Mouse (Mus musculus) B cell, adult (primary cell): ENCODE results near the gene Gm47985. TPM values are rescaled to one million over a fixed set of nuclear protein-coding genes. Genes with fewer than 3 reads are reported as not detected.

Experiments
- total RNA-seq: library from RNA; stranded (reverse); gene quantifications from 4 replicates; pipeline ENCODE4 v1.2.4, GENCODE M21; 2023; ENCODE audit not compliant: inconsistent age

Gm47985 gene
- total RNA-seq, result 0.32 TPM in 1 of 4 replicates, not detected in the others

DNA sequence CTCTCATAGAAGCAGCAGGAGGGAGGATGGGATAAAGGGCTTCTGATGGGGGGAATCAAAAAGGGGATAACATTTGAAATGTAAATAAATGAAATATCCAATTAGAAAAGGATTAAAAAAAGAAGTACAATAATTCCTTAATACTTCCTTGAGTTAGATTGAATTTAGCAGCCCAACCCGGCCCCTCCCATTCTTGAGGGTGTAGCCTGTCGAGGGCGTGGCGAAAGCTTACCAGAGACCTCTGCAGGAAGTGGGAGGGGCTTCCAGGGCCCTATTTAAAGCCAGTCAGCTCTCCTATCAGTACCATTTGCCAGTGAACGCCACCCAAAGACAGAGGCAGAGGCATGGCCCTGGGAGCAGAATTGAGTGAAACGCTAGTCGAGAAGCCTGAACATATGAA is at the start of gene Gm47985:
Gene Gm47985, plus strand, starts transcription at position 272 of the 400 bp plus-strand sequence.

DNA sequence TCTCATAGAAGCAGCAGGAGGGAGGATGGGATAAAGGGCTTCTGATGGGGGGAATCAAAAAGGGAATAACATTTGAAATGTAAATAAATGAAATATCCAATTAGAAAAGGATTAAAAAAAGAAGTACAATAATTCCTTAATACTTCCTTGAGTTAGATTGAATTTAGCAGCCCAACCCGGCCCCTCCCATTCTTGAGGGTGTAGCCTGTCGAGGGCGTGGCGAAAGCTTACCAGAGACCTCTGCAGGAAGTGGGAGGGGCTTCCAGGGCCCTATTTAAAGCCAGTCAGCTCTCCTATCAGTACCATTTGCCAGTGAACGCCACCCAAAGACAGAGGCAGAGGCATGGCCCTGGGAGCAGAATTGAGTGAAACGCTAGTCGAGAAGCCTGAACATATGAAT is 9.7 kb downstream of the Gm47985 start, which contains the start of gene Gm8947:
Gene Gm8947, plus strand, starts transcription at position 302 of the 400 bp plus-strand sequence.

DNA sequence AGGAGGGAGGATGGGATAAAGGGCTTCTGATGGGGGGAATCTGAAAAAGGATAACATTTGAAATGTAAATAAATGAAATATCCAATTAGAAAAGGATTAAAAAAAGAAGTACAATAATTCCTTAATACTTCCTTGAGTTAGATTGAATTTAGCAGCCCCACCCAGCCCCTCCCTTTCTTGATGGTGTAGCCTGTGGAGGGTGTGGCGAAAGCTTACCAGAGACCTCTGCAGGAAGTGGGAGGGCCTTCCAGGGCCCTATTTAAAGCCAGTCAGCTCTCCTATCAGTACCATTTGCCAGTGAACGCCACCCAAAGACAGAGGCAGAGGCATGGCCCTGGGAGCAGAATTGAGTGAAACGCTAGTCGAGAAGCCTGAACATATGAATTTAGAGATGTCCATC is 15.8 kb downstream of the Gm47985 start, which contains the start of gene Gm47995:
Gene Gm47995, plus strand, starts transcription at position 329 of the 400 bp plus-strand sequence.

DNA sequence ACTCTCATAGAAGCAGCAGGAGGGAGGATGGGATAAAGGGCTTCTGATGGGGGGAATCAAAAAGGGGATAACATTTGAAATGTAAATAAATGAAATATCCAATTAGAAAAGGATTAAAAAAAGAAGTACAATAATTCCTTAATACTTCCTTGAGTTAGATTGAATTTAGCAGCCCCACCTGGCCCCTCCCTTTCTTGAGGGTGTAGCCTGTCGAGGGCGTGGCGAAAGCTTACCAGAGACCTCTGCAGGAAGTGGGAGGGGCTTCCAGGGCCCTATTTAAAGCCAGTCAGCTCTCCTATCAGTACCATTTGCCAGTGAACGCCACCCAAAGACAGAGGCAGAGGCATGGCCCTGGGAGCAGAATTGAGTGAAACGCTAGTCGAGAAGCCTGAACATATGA is 21.5 kb downstream of the Gm47985 start, which contains the start of gene 3110040M04Rik:
Gene 3110040M04Rik, plus strand, starts transcription at position 304 of the 400 bp plus-strand sequence.

DNA sequence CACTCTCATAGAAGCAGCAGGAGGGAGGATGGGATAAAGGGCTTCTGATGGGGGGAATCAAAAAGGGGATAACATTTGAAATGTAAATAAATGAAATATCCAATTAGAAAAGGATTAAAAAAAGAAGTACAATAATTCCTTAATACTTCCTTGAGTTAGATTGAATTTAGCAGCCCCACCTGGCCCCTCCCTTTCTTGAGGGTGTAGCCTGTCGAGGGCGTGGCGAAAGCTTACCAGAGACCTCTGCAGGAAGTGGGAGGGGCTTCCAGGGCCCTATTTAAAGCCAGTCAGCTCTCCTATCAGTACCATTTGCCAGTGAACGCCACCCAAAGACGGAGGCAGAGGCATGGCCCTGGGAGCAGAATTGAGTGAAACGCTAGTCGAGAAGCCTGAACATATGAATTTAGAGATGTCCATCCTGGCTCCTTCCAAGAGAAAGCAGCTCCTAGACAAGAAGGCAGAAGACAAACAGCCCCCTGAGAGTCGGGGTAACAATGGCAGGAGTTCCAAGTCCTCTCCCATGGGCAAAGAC is 27.6 kb downstream of the Gm47985 start, which contains the start of gene Gm47996:
Gene Gm47996, plus strand, starts transcription at position 308 of the 532 bp plus-strand sequence.

Other genes starting within 250 kb of the Gm47985 start
- not detected in 4 replicates for gene Hmcn1, start 189.1 kb upstream of the Gm47985 start, total RNA-seq
- gene Gm8947, start 9.8 kb downstream of the Gm47985 start, total RNA-seq, result 0.29 to 0.30 TPM in 2 of 4 replicates, not detected in the others
- not detected in 4 replicates for gene Gm47995, start 15.9 kb downstream of the Gm47985 start, total RNA-seq
- not detected in 4 replicates for gene 3110040M04Rik, start 21.6 kb downstream of the Gm47985 start, total RNA-seq
- gene Gm47996, start 27.6 kb downstream of the Gm47985 start, total RNA-seq, result not detected in 4 replicates
- gene Ivns1abp, start 161.9 kb downstream of the Gm47985 start, total RNA-seq, result 324 to 363 TPM (median 350 TPM) in 4 replicates
- 32.4 to 47.2 TPM (median 36.9 TPM) in 4 replicates for gene Swt1, start 245.9 kb downstream of the Gm47985 start, total RNA-seq
- 38.5 to 41.6 TPM (median 40.4 TPM) in 4 replicates for gene Trmt1l, start 246.0 kb downstream of the Gm47985 start, total RNA-seq